Mouse (Mus musculus) erythroblast, embryonic 14.5 days (primary cell): Measurements from ENCODE around the gene Tmem132b. TPM values are rescaled to one million over a fixed set of nuclear protein-coding genes. Genes with fewer than 3 reads are reported as not detected.

Experiments
- H3K27me3 ChIP-seq: 2 replicates; pipeline ENCODE4 v1.6.1; 2012; ENCODE audit warnings: inconsistent platforms; ENCODE audit not compliant: control insufficient read depth
- H3K36me3 ChIP-seq: 2 replicates; pipeline ENCODE4 v1.6.1; 2012; ENCODE audit warnings: mild to moderate bottlenecking, inconsistent platforms; ENCODE audit not compliant: control insufficient read depth
- H3K4me1 ChIP-seq: 2 replicates; pipeline ENCODE4 v1.6.1; 2012; ENCODE audit warnings: inconsistent platforms; ENCODE audit not compliant: control insufficient read depth
- H3K4me3 ChIP-seq: replicated peaks from 2 replicates; pipeline ENCODE3; 2012; ENCODE audit warnings: moderate library complexity, mild to moderate bottlenecking, inconsistent platforms
- H3K9me3 ChIP-seq: 2 replicates; pipeline ENCODE4 v1.6.1; 2012; ENCODE audit warnings: low read length, inconsistent platforms, mixed read lengths; ENCODE audit not compliant: control insufficient read depth
- GATA1 ChIP-seq: IDR thresholded peaks from 2 replicates; pipeline ENCODE4 v1.6.1; 2012; ENCODE audit warnings: low read length, inconsistent platforms, mixed read lengths
- TAL1 ChIP-seq: IDR thresholded peaks from 3 replicates; pipeline ENCODE4 v1.6.1; 2012; ENCODE audit warnings: low read length, inconsistent platforms, mixed read lengths
- polyA plus RNA-seq: library from polyadenylated mRNA; stranded (reverse); fragments of >175 nt; gene quantifications from 2 replicates; pipeline ENCODE4 v1.2.3, GENCODE M21; 2012

Gene Tmem132b
- polyA plus RNA-seq, 1 experiment: not detected

DNA sequence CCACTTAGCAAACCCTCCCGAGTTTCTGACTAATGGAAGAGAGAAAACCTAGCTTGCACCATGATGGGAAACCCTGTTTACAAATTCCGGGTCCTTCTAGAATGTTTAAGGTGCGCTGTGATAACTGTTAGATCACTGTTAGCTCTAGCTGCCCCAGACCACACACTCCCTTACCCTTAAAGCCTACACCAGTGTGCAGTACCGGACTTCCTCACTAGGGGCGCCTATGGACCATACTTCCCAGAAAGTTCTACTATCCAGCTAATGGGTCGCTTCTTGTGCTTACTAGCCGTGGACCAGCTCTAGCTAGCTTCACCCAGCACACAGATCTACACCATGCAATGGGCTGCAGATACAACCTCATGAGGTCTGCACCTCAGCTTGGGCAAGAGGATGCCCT lies 195.2 kb downstream of the Tmem132b start:
- no peak for TF ChIP-seq TAL1
- no peak for TF ChIP-seq GATA1
- H3K27me3 ChIP-seq: no peaks in the 10 kb centered on the region
- H3K9me3 ChIP-seq: peaks cover 70% of the 10 kb centered on the region
- H3K36me3 ChIP-seq: no peaks in the 10 kb centered on the region
- H3K4me3 ChIP-seq: no peak overlapping the region
- H3K4me1 ChIP-seq: no peaks in the 10 kb centered on the region

DNA sequence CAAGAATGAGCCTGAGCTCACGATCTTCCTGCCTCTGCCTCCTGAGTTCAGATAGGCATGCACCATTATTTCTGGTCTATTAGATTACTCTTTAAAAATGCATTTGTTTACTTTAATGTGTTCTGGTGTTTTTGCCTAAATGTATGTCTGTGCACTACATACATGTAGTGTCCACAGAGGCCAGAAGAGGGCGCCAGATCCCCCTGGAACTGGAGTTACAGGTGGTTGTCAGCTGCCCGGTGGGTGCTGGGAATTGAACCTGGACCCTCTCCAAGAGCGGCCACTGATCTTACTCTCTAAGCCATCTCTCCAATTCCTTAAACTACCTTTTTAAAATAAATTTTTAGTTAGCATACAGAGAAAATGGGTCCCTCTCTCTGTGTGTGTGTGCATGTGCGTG lies 195.9 kb downstream of the Tmem132b start:
- Histone ChIP-seq H3K4me1 (no peaks in the 10 kb centered on the region), H3K36me3 (no peaks in the 10 kb centered on the region), H3K9me3 (peaks cover 72% of the 10 kb centered on the region), H3K27me3 (no peaks in the 10 kb centered on the region), H3K4me3 (no peak overlapping the region)
- TF ChIP-seq GATA1 (no peak), TAL1 (no peak)

DNA sequence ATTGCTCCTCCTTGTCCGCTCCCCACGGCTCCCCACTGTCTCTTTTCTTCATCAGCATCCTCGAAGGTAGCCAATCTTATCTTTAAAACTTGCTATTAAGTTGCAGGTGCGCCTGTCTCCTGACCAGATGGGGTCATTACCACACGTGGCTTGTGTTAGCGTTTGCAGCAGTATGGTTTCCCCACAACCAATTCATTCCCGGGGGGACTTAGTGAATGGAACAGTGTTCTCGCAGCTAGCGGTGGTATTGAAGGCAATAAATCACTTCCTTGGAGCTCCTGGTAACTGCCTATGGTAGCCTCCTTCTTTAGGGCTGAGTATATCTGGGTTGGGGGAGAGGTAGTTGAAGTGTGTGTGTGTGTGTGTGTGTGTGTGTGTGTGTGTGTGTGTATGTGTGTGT lies 196.4 kb downstream of the Tmem132b start:
- no peaks in the 10 kb centered on the region for H3K27me3 ChIP-seq
- no peak overlapping the region for H3K4me3 ChIP-seq
- no peaks in the 10 kb centered on the region for H3K36me3 ChIP-seq
- no peaks in the 10 kb centered on the region for H3K4me1 ChIP-seq
- TF ChIP-seq TAL1: no peak
- TF ChIP-seq GATA1: no peak
- H3K9me3 ChIP-seq: peaks cover 72% of the 10 kb centered on the region

DNA sequence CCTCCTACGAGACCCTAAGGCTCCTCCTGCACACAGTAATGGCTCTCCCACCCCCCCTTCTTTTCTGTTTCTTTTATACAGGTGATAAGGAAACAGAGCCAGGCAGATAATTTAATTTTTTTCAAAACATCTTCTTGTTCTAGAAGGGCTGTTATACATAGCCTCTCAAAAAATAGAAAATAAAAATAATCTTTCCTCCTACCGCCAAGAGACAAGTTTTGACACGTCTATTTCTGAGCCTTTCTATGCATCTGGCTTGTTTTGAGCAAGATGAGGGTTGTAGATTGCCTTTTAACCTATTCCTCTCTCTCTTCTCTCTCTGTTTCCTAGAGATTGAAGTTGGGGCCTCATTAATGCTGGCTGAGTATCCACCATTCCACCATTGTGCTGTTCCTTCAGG lies 196.9 kb downstream of the Tmem132b start:
- no peaks in the 10 kb centered on the region for H3K36me3 ChIP-seq
- no peak overlapping the region for H3K4me3 ChIP-seq
- TF ChIP-seq GATA1 (no peak), TAL1 (no peak)
- H3K4me1 ChIP-seq: no peaks in the 10 kb centered on the region
- peaks cover 73% of the 10 kb centered on the region for H3K9me3 ChIP-seq
- H3K27me3 ChIP-seq: no peaks in the 10 kb centered on the region

DNA sequence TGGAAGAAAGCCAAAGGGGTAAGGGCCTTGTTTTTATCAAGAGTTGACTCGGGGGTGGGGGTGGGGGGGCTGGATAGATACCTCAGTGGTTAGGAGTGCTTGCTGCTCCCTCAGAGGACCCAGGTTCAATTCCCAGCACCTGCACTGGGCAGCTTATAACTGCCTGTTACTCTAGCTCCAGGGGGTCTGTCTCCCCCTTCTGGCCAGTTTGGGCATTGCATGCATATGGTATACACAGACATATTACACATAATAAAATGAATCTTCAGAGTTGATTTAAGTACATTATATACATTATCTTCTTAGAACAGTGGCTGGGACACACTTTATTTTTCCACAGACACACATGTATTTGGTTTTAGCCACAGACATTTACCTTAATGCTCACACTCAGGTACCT lies 202.2 kb downstream of the Tmem132b start:
- Histone ChIP-seq H3K4me1 (no peaks in the 10 kb centered on the region), H3K27me3 (no peaks in the 10 kb centered on the region), H3K4me3 (no peak overlapping the region), H3K36me3 (no peaks in the 10 kb centered on the region), H3K9me3 (peaks cover 69% of the 10 kb centered on the region)
- TF ChIP-seq TAL1 (no peak), GATA1 (no peak)

DNA sequence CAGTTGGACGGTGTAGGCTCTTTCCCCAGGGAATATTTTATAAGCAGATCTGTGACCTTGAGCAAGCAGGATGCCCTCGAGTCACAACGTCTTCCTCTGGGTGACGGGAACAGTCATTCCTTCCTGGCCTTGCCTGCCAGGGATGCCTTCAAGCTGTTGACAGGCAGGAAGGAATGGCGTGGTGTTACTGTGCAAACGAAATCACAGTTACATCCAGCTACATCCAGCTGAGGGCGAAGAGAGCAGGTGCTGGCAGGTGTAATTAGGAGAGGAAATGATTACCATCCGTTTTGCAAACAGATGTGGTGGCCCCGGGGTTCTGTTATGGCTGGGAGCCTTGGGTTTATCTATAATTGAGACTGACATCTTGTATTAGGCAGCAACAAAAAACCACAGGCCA lies 205.5 kb downstream of the Tmem132b start:
- peaks cover 49% of the 10 kb centered on the region for H3K9me3 ChIP-seq
- H3K27me3 ChIP-seq: no peaks in the 10 kb centered on the region
- no peaks in the 10 kb centered on the region for H3K36me3 ChIP-seq
- no peaks in the 10 kb centered on the region for H3K4me1 ChIP-seq
- TF ChIP-seq TAL1 (no peak), GATA1 (no peak)
- no peak overlapping the region for H3K4me3 ChIP-seq

DNA sequence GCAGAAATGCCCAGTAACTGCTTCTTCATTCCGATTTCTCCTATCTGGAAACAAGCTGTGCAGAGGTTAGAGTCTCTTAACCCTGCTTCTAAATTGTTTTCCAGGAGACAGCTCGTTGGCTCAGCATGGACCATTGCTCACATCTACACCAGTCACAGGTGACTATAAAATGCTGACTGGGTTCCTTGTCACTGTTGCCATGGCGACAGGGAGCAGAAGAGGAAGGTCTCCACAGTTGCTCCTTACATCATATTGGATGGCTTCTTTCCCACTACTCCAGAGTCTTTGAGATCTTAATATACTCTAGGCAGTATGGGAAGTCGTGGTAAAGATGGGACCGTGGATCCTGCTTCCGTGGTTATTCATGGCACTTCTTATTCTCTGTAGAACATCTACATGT lies 211.9 kb downstream of the Tmem132b start:
- Histone ChIP-seq H3K4me1 (no peaks in the 10 kb centered on the region), H3K9me3 (peaks cover 32% of the 10 kb centered on the region), H3K4me3 (no peak overlapping the region), H3K27me3 (no peaks in the 10 kb centered on the region), H3K36me3 (no peaks in the 10 kb centered on the region)
- TF ChIP-seq TAL1 (no peak), GATA1 (no peak)

DNA sequence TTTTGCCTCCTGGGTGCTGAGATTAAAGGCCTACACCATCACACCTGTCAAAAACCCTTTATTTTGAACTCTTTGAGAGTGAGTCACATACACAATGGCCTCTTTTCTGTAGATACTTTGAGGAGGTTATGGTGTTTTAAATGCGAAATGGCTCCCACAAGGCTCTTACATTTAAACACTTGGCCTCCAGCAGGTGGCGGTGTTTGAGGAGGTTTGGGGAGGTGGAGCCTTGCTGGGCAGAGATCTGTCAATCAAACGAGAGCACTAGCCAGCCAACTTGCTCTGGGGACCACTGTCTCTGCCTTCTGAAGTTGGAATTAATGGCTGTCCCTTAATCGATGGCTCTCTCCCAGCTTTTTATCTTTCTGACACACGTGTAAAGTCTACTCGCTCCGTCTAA lies 214.2 kb downstream of the Tmem132b start:
- no peaks in the 10 kb centered on the region for H3K4me1 ChIP-seq
- TF ChIP-seq GATA1 (no peak), TAL1 (no peak)
- H3K36me3 ChIP-seq: no peaks in the 10 kb centered on the region
- H3K9me3 ChIP-seq: peaks cover 48% of the 10 kb centered on the region
- no peaks in the 10 kb centered on the region for H3K27me3 ChIP-seq
- no peak overlapping the region for H3K4me3 ChIP-seq

DNA sequence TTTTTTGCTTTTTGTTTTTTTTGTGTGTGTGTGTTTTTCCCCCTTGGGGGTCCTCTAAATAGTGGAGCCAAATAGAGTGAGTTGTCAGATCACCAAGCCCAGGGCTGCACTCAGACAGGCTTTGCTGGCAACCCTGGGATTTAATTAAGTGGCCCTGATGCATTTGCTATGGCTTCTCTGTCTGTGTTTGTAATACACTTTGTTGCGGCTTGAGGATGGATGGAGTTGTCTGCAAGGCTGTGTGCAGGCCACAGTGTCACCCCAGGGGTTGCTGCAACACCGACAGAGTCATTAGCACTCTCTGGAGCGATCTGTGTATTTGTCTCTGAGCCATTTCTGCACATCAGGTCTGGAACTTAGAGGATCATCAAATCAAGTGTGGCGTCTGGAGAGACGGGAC lies 219.9 kb downstream of the Tmem132b start:
- Histone ChIP-seq H3K4me1 (no peaks in the 10 kb centered on the region), H3K4me3 (no peak overlapping the region), H3K9me3 (peaks cover 65% of the 10 kb centered on the region), H3K27me3 (no peaks in the 10 kb centered on the region), H3K36me3 (no peaks in the 10 kb centered on the region)
- TF ChIP-seq GATA1 (no peak), TAL1 (no peak)

DNA sequence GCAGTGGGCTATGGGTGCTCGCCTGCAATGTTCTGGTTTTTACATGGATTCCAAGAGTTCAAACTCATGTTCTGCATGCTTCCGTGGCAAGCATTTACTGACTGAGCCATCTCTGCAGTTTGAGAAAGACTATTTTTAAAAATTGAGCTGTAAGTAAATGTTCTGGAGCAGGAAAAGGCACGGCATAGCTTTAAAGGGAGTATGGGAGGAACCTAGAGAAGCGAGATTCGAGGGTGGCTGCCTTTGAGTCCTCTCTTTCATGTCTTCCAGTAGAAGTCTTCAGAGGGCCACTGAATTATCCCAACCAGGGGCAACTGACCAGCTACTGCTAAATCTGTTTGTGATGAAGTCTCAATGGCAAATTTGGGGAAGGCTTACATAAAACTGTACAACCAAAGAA lies 221.0 kb downstream of the Tmem132b start:
- Histone ChIP-seq H3K4me1 (no peaks in the 10 kb centered on the region), H3K27me3 (no peaks in the 10 kb centered on the region), H3K9me3 (peaks cover 66% of the 10 kb centered on the region), H3K36me3 (no peaks in the 10 kb centered on the region), H3K4me3 (no peak overlapping the region)
- TF ChIP-seq TAL1 (no peak), GATA1 (no peak)
